Mouse (Mus musculus) hindbrain, embryonic 14.5 days (tissue): ENCODE results near the gene Enkur. TPM values are rescaled to one million over a fixed set of nuclear protein-coding genes. Genes with fewer than 3 reads are reported as not detected.

Experiments used
- ATAC-seq: fragments of 200-750 bp; cut with Nextera tagmentation; 2 replicates; pipeline ENCODE4 v1.8.0; 2017; ENCODE audit warnings: moderate number of reproducible peaks, mild to moderate bottlenecking, moderate TSS enrichment, moderate library complexity; ENCODE audit not compliant: low FRiP score
- DNase-seq: peaks from one replicate; pipeline ENCODE4 v3.0.0-alpha.2; 2015; ENCODE audit warnings: low spot score
- H3K27ac ChIP-seq: fragments of 300-500 bp; sonication (generic); 2 replicates; pipeline ENCODE4 v1.5.1; 2014; ENCODE audit warnings: mild to moderate bottlenecking, moderate library complexity
- H3K27me3 ChIP-seq: fragments of 300-500 bp; sonication (generic); 2 replicates; pipeline ENCODE4 v1.6.1; 2014; ENCODE audit warnings: mild to moderate bottlenecking, low read length, mixed read lengths; ENCODE audit not compliant: control insufficient read depth, insufficient read depth
- H3K36me3 ChIP-seq: fragments of 300-500 bp; sonication (generic); replicated peaks from 2 replicates; pipeline ENCODE4 v1.6.1; 2014; ENCODE audit not compliant: control insufficient read depth, insufficient read depth
- H3K4me1 ChIP-seq: fragments of 300-500 bp; sonication (generic); replicated peaks from 2 replicates; pipeline ENCODE4 v1.6.1; 2014; ENCODE audit warnings: antibody characterized with exemption, low read length, mixed read lengths; ENCODE audit not compliant: control insufficient read depth, insufficient read depth
- H3K4me2 ChIP-seq: fragments of 300-500 bp; sonication (generic); replicated peaks from 2 replicates; pipeline ENCODE4 v1.6.1; 2014; ENCODE audit warnings: mild to moderate bottlenecking, moderate library complexity
- H3K4me3 ChIP-seq: fragments of 300-500 bp; sonication (generic); replicated peaks from 2 replicates; pipeline ENCODE4 v1.5.1; 2014; ENCODE audit warnings: mild to moderate bottlenecking, low read length
- H3K9ac ChIP-seq: fragments of 300-500 bp; sonication (generic); 2 replicates; pipeline ENCODE4 v1.6.1; 2014
- H3K9me3 ChIP-seq: fragments of 300-500 bp; sonication (generic); 2 replicates; pipeline ENCODE4 v1.6.1; 2016; ENCODE audit warnings: low read length; ENCODE audit not compliant: control insufficient read depth
- WGBS: fragments of 180-500 bp; shearing (Covaris S2); extraction: QIAGEN DNeasy Blood & Tissue Kit; methylation state at CpG from one replicate; pipeline ENCODE4 v1.1.7; 2014; 5-methylcytosine and 5-hydroxymethylcytosine counted together
- polyA plus RNA-seq: library from polyadenylated mRNA; unstranded; fragments of >200 nt; fragmentation: Nextera tagmentation; extraction: Ambion mirVana; gene quantifications from 2 replicates; pipeline ENCODE4 v1.2.1, GENCODE M21; 2014

Enkur gene
- polyA plus RNA-seq, 1 experiment from 2014 or later = 7.9 TPM

DNA sequence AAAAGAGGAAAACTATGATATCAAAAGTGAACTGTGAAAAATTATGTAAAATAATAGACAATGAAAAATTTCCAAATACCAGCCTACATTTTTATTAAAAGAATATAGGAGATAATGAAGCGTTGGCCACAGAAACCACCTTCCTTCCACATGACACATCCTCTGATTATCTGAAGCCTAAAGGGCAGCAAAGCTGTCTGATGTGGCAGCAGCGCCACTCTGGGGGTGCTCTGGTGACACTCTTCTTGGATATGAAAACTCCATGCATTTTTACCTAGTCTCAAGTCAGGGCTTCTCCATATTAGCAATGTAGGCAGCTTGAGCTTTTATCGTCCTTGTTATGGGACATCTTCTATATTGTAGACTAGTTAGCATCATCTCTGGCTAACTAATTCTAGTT is 51.7 kb downstream of the Enkur start:
- H3K9me3 ChIP-seq = no peaks in the 10 kb centered on the region
- no peak for DNase-seq
- no peaks in the 10 kb centered on the region for H3K4me1 ChIP-seq
- no peak overlapping the region for H3K27ac ChIP-seq
- no peak for ATAC-seq
- WGBS = 93% methylated on average over 3 of the region's 3 CpGs
- H3K27me3 ChIP-seq = no peaks in the 10 kb centered on the region
- H3K36me3 ChIP-seq = no peaks in the 10 kb centered on the region
- no peak overlapping the region for H3K9ac ChIP-seq
- no peak overlapping the region for H3K4me3 ChIP-seq
- H3K4me2 ChIP-seq = no peak overlapping the region

DNA sequence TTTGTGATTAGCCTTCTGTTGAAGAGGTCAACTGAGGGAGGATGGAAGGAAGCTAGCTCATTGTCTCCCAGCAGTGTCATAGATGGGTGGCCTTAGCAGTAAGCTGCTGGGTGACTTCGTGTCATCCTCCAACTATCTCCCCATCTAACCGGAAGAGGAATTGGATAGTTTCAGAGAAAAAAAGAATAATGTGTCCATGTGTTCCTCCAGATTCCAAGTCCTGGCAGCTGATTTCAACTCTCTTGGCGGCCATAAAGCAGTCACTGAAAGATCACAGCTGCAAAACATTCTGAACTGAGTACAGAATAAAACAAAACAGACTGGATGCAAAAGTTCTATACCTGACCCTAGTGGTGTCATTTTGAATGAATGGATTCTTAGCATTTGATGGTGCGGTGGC is 58.0 kb downstream of the Enkur start:
- no peak for DNase-seq
- Histone ChIP-seq H3K27me3 (no peaks in the 10 kb centered on the region), H3K9me3 (no peaks in the 10 kb centered on the region), H3K27ac (no peak overlapping the region), H3K36me3 (no peaks in the 10 kb centered on the region), H3K9ac (no peak overlapping the region), H3K4me2 (no peak overlapping the region), H3K4me3 (no peak overlapping the region), H3K4me1 (peaks cover 10% of the 10 kb centered on the region)
- ATAC-seq = no peak
- WGBS = 91% methylated on average over 4 of the region's 4 CpGs

DNA sequence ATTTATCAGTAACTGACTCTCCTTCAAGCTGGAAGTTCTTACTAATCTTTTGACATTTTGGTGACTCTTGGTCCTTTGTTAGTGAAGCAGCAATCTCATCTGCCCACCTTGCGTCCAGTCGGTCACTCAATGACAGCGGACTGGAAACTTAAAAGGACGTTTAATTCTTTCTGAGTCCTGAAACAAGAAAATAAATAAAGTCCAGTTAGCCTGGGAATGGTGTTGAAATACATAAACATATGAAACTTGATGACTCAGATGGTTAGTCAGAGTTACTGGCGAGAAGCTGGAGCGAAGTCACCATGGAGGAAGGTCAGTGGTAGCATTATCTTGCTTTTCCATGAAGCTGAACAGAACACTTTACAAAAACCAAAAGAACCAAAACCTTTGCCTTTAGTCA is 58.7 kb downstream of the Enkur start:
- Histone ChIP-seq H3K4me3 (no peak overlapping the region), H3K4me1 (peaks cover 10% of the 10 kb centered on the region), H3K9me3 (no peaks in the 10 kb centered on the region), H3K27ac (no peak overlapping the region), H3K36me3 (no peaks in the 10 kb centered on the region), H3K4me2 (no peak overlapping the region), H3K9ac (no peak overlapping the region), H3K27me3 (no peaks in the 10 kb centered on the region)
- ATAC-seq (no peak), DNase-seq (no peak)
- whole genome bisulfite sequencing = 90% methylated on average over 6 of the region's 6 CpGs

GRCm38 (mm10) chr2:21142616-21143015 is 62.5 kb downstream of the Enkur start:
- peaks cover 12% of the 10 kb centered on the region; the same call in 1 of the 2 replicates for H3K9me3 ChIP-seq
- no peaks in the 10 kb centered on the region for H3K36me3 ChIP-seq
- H3K4me3 ChIP-seq = peak overlapping the region; percentile 58
- H3K27me3 ChIP-seq = no peaks in the 10 kb centered on the region
- peaks cover 10% of the 10 kb centered on the region for H3K4me1 ChIP-seq
- WGBS = 12% methylated on average over 2 of the region's 2 CpGs
- H3K4me2 ChIP-seq = peak overlapping the region; percentile 94
- peak; percentile 41; the same call in 1 of the 2 replicates for ATAC-seq
- peak overlapping the region; percentile 96 for H3K27ac ChIP-seq
- DNase-seq = no peak
- peak overlapping the region; percentile 85 for H3K9ac ChIP-seq

DNA sequence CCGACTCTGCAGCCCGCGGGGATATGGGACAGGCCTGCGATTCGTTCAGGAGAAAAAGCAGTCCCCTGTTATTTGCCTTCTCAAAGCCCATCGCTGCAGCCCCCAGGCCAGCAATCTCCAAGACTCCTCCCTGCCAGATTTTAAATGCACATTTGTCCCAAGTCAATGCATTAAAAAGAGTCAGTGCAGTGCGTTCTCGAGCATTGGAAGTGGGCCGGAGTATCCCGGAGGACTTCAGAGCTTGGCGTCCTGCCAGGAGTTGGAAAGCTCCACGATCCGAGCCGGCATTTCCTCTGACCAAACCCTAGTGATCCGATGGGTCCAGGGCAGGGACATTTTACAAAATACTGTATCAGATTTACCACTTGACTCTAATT is 63.0 kb downstream of the Enkur start:
- peak overlapping the region; percentile 85 for H3K9ac ChIP-seq
- peaks cover 10% of the 10 kb centered on the region for H3K4me1 ChIP-seq
- H3K4me3 ChIP-seq = peak overlapping the region; percentile 58
- peak overlapping the region; percentile 96 for H3K27ac ChIP-seq
- H3K36me3 ChIP-seq = no peaks in the 10 kb centered on the region
- H3K4me2 ChIP-seq = peak overlapping the region; percentile 94
- ATAC-seq (peak; percentile 87), DNase-seq (peak; percentile 85)
- no peaks in the 10 kb centered on the region for H3K27me3 ChIP-seq
- H3K9me3 ChIP-seq = peaks cover 12% of the 10 kb centered on the region; the same call in 1 of the 2 replicates
- under 1% methylated on average over 15 of the region's 15 CpGs for WGBS

DNA sequence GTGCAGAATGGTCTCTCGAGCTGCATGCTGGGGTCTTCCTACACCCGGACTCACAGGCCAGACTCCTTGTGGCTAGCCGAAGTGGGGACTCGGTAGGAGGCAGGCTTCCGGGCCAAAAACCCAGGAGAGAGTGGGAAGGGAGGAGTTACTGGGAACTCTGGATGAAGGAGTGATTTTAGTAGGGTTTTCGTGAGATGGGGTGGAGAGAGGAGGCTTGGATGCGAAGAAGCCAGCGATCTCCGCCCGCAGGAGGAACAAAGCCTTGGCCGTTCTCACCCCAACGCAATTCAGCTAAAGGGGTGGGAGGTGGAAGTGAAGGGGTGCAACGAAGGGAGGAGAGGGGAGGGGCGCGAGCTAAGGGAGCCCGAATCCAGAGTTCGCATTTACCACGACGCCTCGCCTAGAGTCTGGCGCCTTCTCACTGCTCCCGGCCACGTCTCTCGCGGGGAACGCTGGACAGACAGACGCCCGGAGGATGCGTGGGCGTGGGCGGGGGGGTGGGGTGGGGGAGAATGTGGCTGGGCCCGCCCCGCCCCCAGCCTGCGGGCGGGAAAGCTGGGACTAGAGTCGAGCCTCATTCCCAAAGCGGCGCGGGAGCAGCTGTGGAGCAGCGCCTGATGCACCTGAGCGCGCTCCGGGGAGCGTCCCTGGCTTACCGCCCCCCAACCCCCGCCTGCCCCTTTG is 63.5 kb downstream of the Enkur start:
- peak; percentile 88 for ATAC-seq
- H3K27me3 ChIP-seq = no peaks in the 10 kb centered on the region

DNA sequence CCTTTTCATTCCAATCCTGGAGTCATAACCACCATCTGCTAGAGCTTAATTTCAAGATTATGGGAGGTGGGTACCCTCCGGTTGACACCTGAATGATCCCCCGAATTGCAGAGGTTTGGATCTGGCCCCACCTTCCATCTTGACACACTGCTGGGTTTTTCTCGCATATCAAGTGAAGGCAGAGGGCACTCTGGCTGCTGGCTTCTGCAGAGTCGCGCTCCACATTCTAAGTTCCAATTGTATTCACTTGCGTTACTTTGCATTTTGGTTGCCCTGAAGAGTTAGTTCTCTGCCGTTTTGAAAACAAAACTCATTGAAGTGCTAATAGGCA is 64.0 kb downstream of the Enkur start:
- ATAC-seq (peak; percentile 9; the same call in 1 of the 2 replicates), DNase-seq (peak; percentile 27)
- peak overlapping the region; percentile 58 for H3K4me3 ChIP-seq
- WGBS = 12% methylated on average over 7 of the region's 7 CpGs
- peak overlapping the region; percentile 94 for H3K4me2 ChIP-seq
- H3K4me1 ChIP-seq = peaks cover 10% of the 10 kb centered on the region
- H3K36me3 ChIP-seq = no peaks in the 10 kb centered on the region
- peak overlapping the region; percentile 96 for H3K27ac ChIP-seq
- no peaks in the 10 kb centered on the region for H3K27me3 ChIP-seq
- H3K9me3 ChIP-seq = peaks cover 12% of the 10 kb centered on the region; the same call in 1 of the 2 replicates
- peak overlapping the region; percentile 85 for H3K9ac ChIP-seq

More for the DNA sequence above, 63.5 kb downstream of the Enkur start:
- Histone ChIP-seq H3K27ac (peak overlapping the region; percentile 96), H3K9ac (peak overlapping the region; percentile 85), H3K36me3 (no peaks in the 10 kb centered on the region), H3K9me3 (peaks cover 12% of the 10 kb centered on the region; the same call in 1 of the 2 replicates), H3K4me1 (peaks cover 10% of the 10 kb centered on the region), H3K4me2 (peak overlapping the region; percentile 94), H3K4me3 (peak overlapping the region; percentile 58)
- peak; percentile 58 for DNase-seq
- WGBS = 0% methylated on average over 41 of the region's 46 CpGs

Other genes starting within 250 kb of the Enkur start
- gene Arhgap21, start 236.5 kb downstream of the Enkur start, polyA plus RNA-seq = 49.3 and 49.4 TPM in 2 replicates
- 24.6 and 27.8 TPM in 2 replicates for gene Thnsl1, start 359 bp upstream of the Enkur start, polyA plus RNA-seq
- 4.9 and 5.8 TPM in 2 replicates for gene Gpr158, start 162.2 kb upstream of the Enkur start, polyA plus RNA-seq